Mouse (Mus musculus) E14TG2a.4 (cell line): ENCODE results near the gene Lama5.

Source experiments
- CTCF ChIP-seq: conservative IDR thresholded peaks from 2 replicates; pipeline ENCODE4 v1.5.1; 2014; ENCODE audit warnings: low read length
- NANOG ChIP-seq: IDR thresholded peaks from 2 replicates; pipeline ENCODE4 v1.6.1; 2014; ENCODE audit warnings: borderline replicate concordance, low read length, mixed read lengths
- POU5F1 ChIP-seq: IDR thresholded peaks from 2 replicates; pipeline ENCODE4 v1.6.1; 2014; ENCODE audit warnings: low read length, borderline replicate concordance

DNA sequence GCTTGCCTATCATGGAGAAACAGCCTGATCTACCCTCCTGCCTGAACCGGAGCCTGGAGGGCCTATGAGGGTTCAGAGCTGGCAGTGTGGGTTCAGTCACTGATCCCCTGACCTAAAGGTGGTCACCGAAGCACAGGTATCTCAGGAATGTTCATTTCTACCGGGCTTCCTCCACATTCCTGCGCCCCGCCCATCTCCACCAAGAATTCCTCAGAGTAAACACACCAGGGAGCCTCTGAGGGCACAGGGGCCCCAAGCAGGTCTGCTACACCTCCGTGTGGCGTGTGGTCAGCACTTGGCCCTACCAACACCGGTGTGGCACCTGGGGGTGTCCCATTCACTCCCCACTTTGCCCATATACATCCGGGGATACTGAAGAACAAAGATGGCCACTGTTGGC, 5.5 kb downstream of the Lama5 start:
- TF ChIP-seq CTCF (no peak), POU5F1 (no peak), NANOG (no peak)
